Mouse (Mus musculus): ENCODE measurements around the gene Pdzd2.

GRCm38 (mm10) chr15:12380057-12380456 is 359.7 kb downstream of the Pdzd2 start:
- TF ChIP-seq CTCF (IDR thresholded peaks at IDR 0.05), result no peak
- TF ChIP-seq EP300 (IDR thresholded peaks at IDR 0.05), result no peak
